Mouse (Mus musculus) MEL (cell line): Measurements from ENCODE around the gene Rcan1. TPM values are rescaled to one million over a fixed set of nuclear protein-coding genes. Genes with fewer than 3 reads are reported as not detected.

Experiments used
- DNase-seq: peaks from one replicate; pipeline ENCODE4 v3.0.0; 2011; ENCODE audit warnings: low read depth, low spot score
- H3K27ac ChIP-seq: 2 replicates; pipeline ENCODE4 v1.5.1; 2012; ENCODE audit warnings: low read depth, mild to moderate bottlenecking, control low read depth, low read length, moderate library complexity; ENCODE audit not compliant: control insufficient read depth
- H3K27me3 ChIP-seq, 2 experiments: fragments of 150-350 bp in 1 of 2; sonication (generic) in 1 of 2; 2 replicates each; pipeline ENCODE4 v1.6.1; 2012; ENCODE audit warnings: low read length in 2 of 2, mild to moderate bottlenecking in 2 of 2, improper control_type of control experiment in 1 of 2, moderate library complexity in 1 of 2; ENCODE audit not compliant: insufficient read depth in 2 of 2, control insufficient read depth in 1 of 2
- H3K36me3 ChIP-seq, 2 experiments: 2 replicates each; pipeline ENCODE4 v1.6.1; 2012 to 2014; ENCODE audit warnings: low read length in 2 of 2, improper control_type of control experiment in 1 of 2, inconsistent platforms in 1 of 2, mild to moderate bottlenecking in 1 of 2; ENCODE audit not compliant: insufficient read depth in 2 of 2, control insufficient read depth in 1 of 2
- H3K4me1 ChIP-seq, 2 experiments: fragments of 150-350 bp in 1 of 2; sonication (generic) in 1 of 2; 2 replicates each; pipeline ENCODE4 v1.6.1; 2012; ENCODE audit warnings: low read length in 2 of 2, improper control_type of control experiment in 1 of 2, mild to moderate bottlenecking in 1 of 2; ENCODE audit not compliant: insufficient read depth in 2 of 2, control insufficient read depth in 1 of 2
- H3K4me3 ChIP-seq, 2 experiments: fragments of 150-350 bp in 1 of 2; sonication (generic) in 1 of 2; 2 replicates each; pipeline ENCODE4 v1.5.1; 2012; ENCODE audit warnings: low read depth in 2 of 2, low read length in 2 of 2, mild to moderate bottlenecking in 2 of 2, moderate library complexity in 2 of 2, control low read depth in 1 of 2, improper control_type of control experiment in 1 of 2; ENCODE audit not compliant: control insufficient read depth in 1 of 2, insufficient read depth in 1 of 2
- H3K79me2 ChIP-seq: 2 replicates; pipeline ENCODE4 v1.6.1; 2012; ENCODE audit warnings: mild to moderate bottlenecking, low read length, moderate library complexity; ENCODE audit not compliant: control insufficient read depth, poor library complexity, insufficient read depth
- H3K9ac ChIP-seq: 2 replicates; pipeline ENCODE4 v1.6.1; 2012; ENCODE audit warnings: low read depth, mild to moderate bottlenecking, control low read depth, low read length, moderate library complexity; ENCODE audit not compliant: control insufficient read depth, poor library complexity, severe bottlenecking
- H3K9me3 ChIP-seq: fragments of 150-350 bp; sonication (generic); replicated peaks from 2 replicates; pipeline ENCODE4 v1.6.1; 2012; ENCODE audit warnings: mild to moderate bottlenecking, low read length, improper control_type of control experiment, moderate library complexity; ENCODE audit not compliant: insufficient read depth
- BHLHE40 ChIP-seq: IDR thresholded peaks from 2 replicates; pipeline ENCODE4 v1.6.1; 2012; ENCODE audit warnings: low read depth, mild to moderate bottlenecking, inconsistent platforms, low read length, improper control_type of control experiment, borderline replicate concordance
- E2F4 ChIP-seq: IDR thresholded peaks from 2 replicates; pipeline ENCODE4 v1.6.1; 2011; ENCODE audit warnings: low read depth, low read length, improper control_type of control experiment, borderline replicate concordance
- ELF1 ChIP-seq: IDR thresholded peaks from 2 replicates; pipeline ENCODE4 v1.6.1; 2014; ENCODE audit warnings: low read depth, mild to moderate bottlenecking, inconsistent platforms, low read length, improper control_type of control experiment, moderate library complexity
- EP300 ChIP-seq, 2 experiments: IDR thresholded peaks; 2 replicates each; pipeline ENCODE4 v1.6.1; 2011; ENCODE audit warnings: improper control_type of control experiment in 2 of 2, low read length in 2 of 2, low read depth in 1 of 2, mild to moderate bottlenecking in 1 of 2
- GABPA ChIP-seq: IDR thresholded peaks from 2 replicates; pipeline ENCODE4 v1.6.1; 2012; ENCODE audit warnings: low read depth, mild to moderate bottlenecking, inconsistent platforms, low read length, improper control_type of control experiment, moderate library complexity
- GATA1 ChIP-seq: IDR thresholded peaks from 2 replicates; pipeline ENCODE4 v1.6.1; 2011; ENCODE audit warnings: low read depth, low read length, improper control_type of control experiment
- HCFC1 ChIP-seq: IDR thresholded peaks from 2 replicates; pipeline ENCODE4 v1.6.1; 2012; ENCODE audit warnings: low read depth, mild to moderate bottlenecking, inconsistent platforms, low read length, improper control_type of control experiment, moderate library complexity
- MAFK ChIP-seq: IDR thresholded peaks from 2 replicates; pipeline ENCODE4 v1.6.1; 2011; ENCODE audit warnings: low read depth, mild to moderate bottlenecking, low read length, improper control_type of control experiment, borderline replicate concordance
- MAZ ChIP-seq: IDR thresholded peaks from 2 replicates; pipeline ENCODE4 v1.6.1; 2012; ENCODE audit warnings: low read depth, mild to moderate bottlenecking, inconsistent platforms, low read length, improper control_type of control experiment
- MEF2A ChIP-seq: IDR thresholded peaks from 2 replicates; pipeline ENCODE4 v1.6.1; 2014; ENCODE audit warnings: low read depth, mild to moderate bottlenecking, inconsistent platforms, low read length, improper control_type of control experiment; ENCODE audit not compliant: poor library complexity, insufficient replicate concordance, severe bottlenecking; ENCODE audit errors: extremely low read depth
- MXI1 ChIP-seq: IDR thresholded peaks from 2 replicates; pipeline ENCODE4 v1.6.1; 2011; ENCODE audit warnings: mild to moderate bottlenecking, low read depth, low read length, improper control_type of control experiment
- NELFE ChIP-seq: IDR thresholded peaks from 2 replicates; pipeline ENCODE4 v1.6.1; 2011; ENCODE audit warnings: low read depth, low read length, improper control_type of control experiment
- NRF1 ChIP-seq: IDR thresholded peaks from 2 replicates; pipeline ENCODE4 v1.6.1; 2014; ENCODE audit warnings: low read depth, mild to moderate bottlenecking, inconsistent platforms, low read length, improper control_type of control experiment, moderate library complexity; ENCODE audit not compliant: poor library complexity, insufficient read depth, severe bottlenecking
- POLR2AphosphoS2 ChIP-seq: IDR thresholded peaks from 2 replicates; pipeline ENCODE4 v1.6.1; 2011; ENCODE audit warnings: low read length, improper control_type of control experiment
- POLR2AphosphoS5 ChIP-seq: IDR thresholded peaks from 2 replicates; pipeline ENCODE4 v1.6.1; 2012; ENCODE audit warnings: low read depth, borderline replicate concordance, mild to moderate bottlenecking, inconsistent platforms, low read length, moderate library complexity, mixed read lengths
- RAD21 ChIP-seq: IDR thresholded peaks from 2 replicates; pipeline ENCODE4 v1.6.1; 2011; ENCODE audit warnings: mild to moderate bottlenecking, low read depth, low read length, improper control_type of control experiment
- TCF12 ChIP-seq: IDR thresholded peaks from 2 replicates; pipeline ENCODE4 v1.6.1; 2014; ENCODE audit warnings: low read depth, mild to moderate bottlenecking, inconsistent platforms, low read length, improper control_type of control experiment, moderate library complexity
- USF2 ChIP-seq, 2 experiments: IDR thresholded peaks; 2 replicates each; pipeline ENCODE4 v1.6.1; 2011 to 2012; ENCODE audit warnings: improper control_type of control experiment in 2 of 2, low read length in 2 of 2, borderline replicate concordance in 1 of 2, inconsistent platforms in 1 of 2, low read depth in 1 of 2, mild to moderate bottlenecking in 1 of 2; ENCODE audit not compliant: insufficient read depth in 1 of 2
- ZC3H11A ChIP-seq: IDR thresholded peaks from 2 replicates; pipeline ENCODE4 v1.6.1; 2012; ENCODE audit warnings: low read depth, mild to moderate bottlenecking, inconsistent platforms, low read length, improper control_type of control experiment
- ZNF384 ChIP-seq: IDR thresholded peaks from 2 replicates; pipeline ENCODE4 v1.6.1; 2012; ENCODE audit warnings: low read depth, mild to moderate bottlenecking, inconsistent platforms, low read length, improper control_type of control experiment
- polyA plus RNA-seq, 2 experiments: library from polyadenylated mRNA; stranded (reverse) in 1 of 2; unstranded in 1 of 2; fragments of >175 nt in 1 of 2; fragments of >200 nt in 1 of 2; gene quantifications; 2 replicates each; pipeline versions ENCODE4 v1.2.1 to v1.2.4; 2012; ENCODE audit warnings: low replicate concordance in 2 of 2, low read depth in 1 of 2; ENCODE audit not compliant: insufficient read length in 2 of 2, insufficient read depth in 1 of 2, missing spikeins in 1 of 2
- total RNA-seq: library from RNA; depleted of rRNA; stranded (reverse); fragments of 300-350 nt; gene quantifications from 2 replicates; pipeline ENCODE4 v1.2.3, GENCODE M21; 2012

Rcan1 gene
- total and polyA plus RNA-seq, 3 experiments, result 9.5 to 14.6 TPM; not detected in 1

DNA sequence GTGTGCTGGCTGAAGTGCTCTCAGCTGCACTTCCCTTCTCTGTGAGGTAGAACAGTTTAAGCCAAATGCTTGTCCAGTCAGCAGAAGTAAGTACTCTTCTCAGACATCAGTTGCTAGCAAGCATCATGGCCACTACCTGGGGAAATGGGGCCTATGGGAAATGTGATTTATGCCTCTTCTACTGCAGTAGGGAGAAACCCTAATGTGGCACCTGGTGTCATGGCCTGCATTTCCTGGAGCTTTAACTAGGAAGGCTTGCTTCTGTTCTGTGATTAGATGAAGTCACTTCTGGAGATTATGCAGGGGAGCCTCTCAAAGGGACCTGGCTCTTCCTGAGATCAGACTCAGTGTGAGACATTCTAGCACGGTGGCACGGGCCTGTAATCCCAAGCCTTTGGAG lies 60.3 kb downstream of the Rcan1 start:
- H3K79me2 ChIP-seq, result no peaks in the 10 kb centered on the region
- no peaks in the 10 kb centered on the region for H3K27me3 ChIP-seq
- H3K9ac ChIP-seq, result no peak overlapping the region
- H3K27ac ChIP-seq, result no peak overlapping the region
- peaks cover 0 to 8% of the 10 kb centered on the region in 2 experiments; a peak in 3 of 4 replicates for H3K4me1 ChIP-seq
- peaks cover 0 to 2% of the 10 kb centered on the region in 2 experiments; a peak in 1 of 4 replicates for H3K36me3 ChIP-seq
- no peak for TF ChIP-seq BHLHE40
- TF ChIP-seq HCFC1, result no peak
- TF ChIP-seq MAFK, result no peak
- no peak for TF ChIP-seq GATA1
- no peak for TF ChIP-seq USF2 (IDR thresholded peaks at IDR 0.05; ENCODE audit: borderline replicate concordance in 1 of 2, insufficient read depth in 1 of 2, low read depth in 1 of 2, low read length in 2 of 2)
- TF ChIP-seq GABPA, result no peak
- no peak for TF ChIP-seq ZNF384
- TF ChIP-seq NRF1, result no peak
- no peak for TF ChIP-seq NELFE
- no peak for TF ChIP-seq EP300 (IDR thresholded peaks at IDR 0.05; ENCODE audit: low read depth in 1 of 2, low read length in 2 of 2)
- TF ChIP-seq E2F4, result no peak
- TF ChIP-seq MEF2A, result no peak
- TF ChIP-seq POLR2AphosphoS2, result no peak
- no peak for TF ChIP-seq ELF1
- TF ChIP-seq RAD21, result no peak
- TF ChIP-seq TCF12, result no peak
- TF ChIP-seq POLR2AphosphoS5, result no peak
- H3K9me3 ChIP-seq, result no peaks in the 10 kb centered on the region
- no peak overlapping the region for H3K4me3 ChIP-seq
- DNase-seq, result no peak

DNA sequence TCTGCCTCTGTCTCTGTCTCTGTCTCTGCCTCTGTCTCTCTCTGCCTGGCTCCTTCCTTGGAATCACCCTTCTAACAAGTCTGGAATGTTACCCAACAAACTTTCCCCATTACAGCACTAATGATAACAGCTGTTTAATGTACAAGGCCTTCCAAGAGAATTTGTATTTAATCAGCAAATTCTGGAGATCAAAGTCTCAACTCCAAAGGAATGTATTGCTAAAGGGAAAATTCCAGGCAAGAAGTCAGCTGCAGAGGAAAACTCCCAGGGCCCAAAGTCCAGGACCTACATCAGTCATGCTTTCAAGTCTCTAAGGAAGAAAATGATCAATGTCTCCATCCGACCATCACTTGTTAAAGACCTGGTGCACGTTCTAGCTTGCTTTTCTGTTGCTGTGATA lies 62.8 kb downstream of the Rcan1 start:
- DNase-seq, result no peak
- Histone ChIP-seq H3K79me2 (no peaks in the 10 kb centered on the region), H3K27me3 (no peaks in the 10 kb centered on the region), H3K36me3 (no peaks in the 10 kb centered on the region), H3K4me1 (no peaks in the 10 kb centered on the region), H3K4me3 (no peak overlapping the region), H3K9ac (no peak overlapping the region), H3K27ac (no peak overlapping the region), H3K9me3 (no peaks in the 10 kb centered on the region)
- TF ChIP-seq MXI1, result no peak
- no peak for TF ChIP-seq MAZ
- TF ChIP-seq ZC3H11A, result no peak
